Mouse (Mus musculus) induced T-regulatory cell, adult 2 months (primary cell): ENCODE measurements around the gene Mapk13.
"Not testable (repeated sequence)": the region's sequence is repeated elsewhere in the genome, so short reads cannot be mapped to it uniquely, and the experiment has no call there.

ENCODE experiments used
- DNase-seq: peaks from one replicate; pipeline ENCODE4 v3.0.0-alpha.2; 2012; ENCODE audit warnings: low read depth

Gene Mapk13

GRCm38 (mm10) chr17:28815384-28816004, 46.4 kb downstream of the Mapk13 start:
- no peak for DNase-seq

DNA sequence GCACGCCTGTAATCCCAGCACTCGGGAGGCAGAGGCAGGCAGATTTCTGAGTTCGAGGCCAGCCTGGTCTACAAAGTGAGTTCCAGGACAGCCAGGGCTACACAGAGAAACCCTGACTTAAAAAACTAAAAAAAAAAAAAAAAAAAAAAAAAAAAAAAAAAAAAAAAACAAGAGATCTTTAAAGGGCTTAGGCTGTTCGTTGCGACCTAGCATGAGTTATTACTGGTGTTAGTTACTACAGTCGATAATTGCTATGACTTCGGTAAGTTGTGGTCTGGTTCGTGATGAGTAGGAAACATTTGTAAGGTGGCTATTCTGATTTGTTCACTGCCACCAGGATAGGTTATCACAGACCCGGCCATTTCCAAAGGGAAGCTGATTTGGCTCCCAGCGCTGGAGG, 47.2 kb downstream of the Mapk13 start:
- not testable (repeated sequence) for DNase-seq

DNA sequence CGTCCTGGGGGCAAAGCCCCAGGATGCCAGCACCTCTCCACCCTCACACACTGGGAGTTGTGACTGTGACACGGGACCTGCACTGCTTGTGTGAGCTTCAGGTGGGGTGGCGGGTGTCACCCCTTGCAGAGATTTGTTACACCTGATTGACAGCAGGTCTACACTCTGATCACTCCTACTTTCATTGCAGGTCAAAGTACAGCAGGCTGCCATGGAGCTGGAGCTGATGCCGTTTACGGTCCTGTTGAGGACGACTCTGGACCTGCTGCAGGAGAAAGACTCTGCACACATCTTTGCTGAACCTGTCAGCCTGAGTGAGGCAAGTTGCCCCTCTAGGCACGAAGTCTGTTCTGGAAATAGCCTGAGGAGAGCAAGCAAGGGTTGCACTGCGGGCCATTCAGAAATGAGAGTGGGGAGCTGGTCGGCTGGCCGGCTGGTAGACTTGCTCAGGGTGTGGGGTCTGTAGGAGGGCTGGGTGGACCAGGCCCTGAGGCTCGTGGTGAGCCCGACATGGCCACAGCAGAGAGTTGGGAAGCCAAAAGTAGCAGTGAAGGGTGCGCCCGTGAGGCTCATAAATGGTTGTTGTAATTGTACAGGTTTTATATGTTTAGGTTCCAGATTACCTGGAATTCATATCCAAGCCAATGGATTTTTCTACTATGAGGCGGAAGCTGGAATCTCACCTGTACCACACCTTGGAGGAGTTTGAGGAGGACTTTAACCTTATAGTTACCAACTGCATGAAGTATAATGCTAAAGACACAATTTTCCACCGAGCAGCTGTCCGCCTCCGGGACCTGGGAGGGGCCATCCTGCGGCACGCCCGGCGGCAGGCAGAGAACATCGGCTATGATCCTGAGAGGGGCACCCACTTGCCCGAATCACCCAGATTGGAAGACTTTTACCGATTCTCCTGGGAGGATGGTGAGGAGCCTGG, 48.0 kb downstream of the Mapk13 start:
- no peak for DNase-seq

DNA sequence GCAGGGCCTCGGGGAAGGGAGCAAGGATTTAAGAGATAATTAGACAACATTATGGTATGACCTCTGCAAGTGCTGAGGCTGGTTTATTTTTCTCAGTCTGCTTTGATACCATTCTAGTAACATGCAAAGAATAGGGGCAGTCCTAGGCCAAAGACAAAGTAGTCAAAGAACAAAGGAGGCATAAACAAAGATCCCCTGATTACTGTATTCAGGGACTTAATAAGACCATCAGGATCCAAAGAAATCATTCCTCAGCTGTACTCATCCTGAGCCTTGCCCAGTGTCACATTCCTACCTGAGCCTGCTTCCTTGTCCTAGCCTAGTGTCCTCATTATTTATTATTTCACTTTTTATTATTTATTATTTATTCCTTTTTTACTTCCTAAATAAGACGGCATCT, 51.1 kb downstream of the Mapk13 start:
- no peak for DNase-seq

GRCm38 (mm10) chr17:28823004-28823745, 54.1 kb downstream of the Mapk13 start:
- no peak for DNase-seq

GRCm38 (mm10) chr17:28823749-28824148, 54.7 kb downstream of the Mapk13 start:
- no peak for DNase-seq

GRCm38 (mm10) chr17:28824896-28825295, 55.8 kb downstream of the Mapk13 start:
- no peak for DNase-seq

GRCm38 (mm10) chr17:28825359-28826041, 56.4 kb downstream of the Mapk13 start:
- no peak for DNase-seq

DNA sequence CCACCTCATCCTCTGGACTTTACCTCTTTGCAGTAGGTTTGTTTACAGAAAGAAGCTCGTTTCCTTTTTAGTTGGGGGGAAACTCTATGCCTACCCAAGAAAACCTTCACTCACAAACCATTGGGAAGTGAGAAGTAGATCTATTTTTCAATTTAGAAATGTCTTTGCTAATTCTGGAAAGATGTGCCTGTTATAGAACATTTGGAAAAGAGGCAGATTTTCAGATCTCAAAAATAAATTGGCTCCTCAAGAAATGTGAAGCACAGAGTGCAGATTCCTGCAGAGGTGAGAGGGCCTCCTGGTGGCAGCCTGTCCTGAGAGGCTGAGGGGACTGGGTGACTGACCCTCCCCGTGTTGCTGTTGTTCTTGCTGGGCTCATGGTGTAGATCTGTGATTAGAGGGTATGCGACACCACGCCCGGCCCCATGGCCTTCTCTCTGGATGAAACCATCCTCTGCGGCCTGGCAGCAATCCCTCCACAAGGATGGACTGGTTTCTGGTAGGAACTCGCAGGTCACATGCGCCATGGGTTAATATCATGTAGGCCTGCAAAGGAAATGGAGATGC, 58.7 kb downstream of the Mapk13 start:
- DNase-seq, result no peak

DNA sequence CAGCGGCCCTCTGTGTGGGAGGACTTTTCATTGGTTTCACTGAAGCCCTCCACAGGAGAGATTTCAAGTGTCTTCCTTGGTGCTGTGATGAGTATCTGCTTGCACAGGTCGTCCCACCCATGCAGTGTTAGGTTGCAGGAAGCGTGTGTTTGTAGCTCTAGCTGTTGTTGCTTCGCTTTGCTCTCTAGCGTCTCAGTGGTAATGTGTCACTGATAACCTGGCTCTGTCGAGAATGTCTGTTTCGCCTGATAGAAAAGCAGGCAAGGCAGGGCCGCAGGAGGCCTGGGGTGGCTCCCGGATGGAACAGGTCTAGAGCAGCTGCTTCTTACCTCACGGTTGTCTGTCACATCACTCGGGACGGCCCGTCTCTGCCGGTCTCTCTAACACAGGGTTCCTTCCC, 60.0 kb downstream of the Mapk13 start:
- DNase-seq, result no peak
